ENCODE assay signal across 8 mouse cellular contexts in the genomic region with DNA sequence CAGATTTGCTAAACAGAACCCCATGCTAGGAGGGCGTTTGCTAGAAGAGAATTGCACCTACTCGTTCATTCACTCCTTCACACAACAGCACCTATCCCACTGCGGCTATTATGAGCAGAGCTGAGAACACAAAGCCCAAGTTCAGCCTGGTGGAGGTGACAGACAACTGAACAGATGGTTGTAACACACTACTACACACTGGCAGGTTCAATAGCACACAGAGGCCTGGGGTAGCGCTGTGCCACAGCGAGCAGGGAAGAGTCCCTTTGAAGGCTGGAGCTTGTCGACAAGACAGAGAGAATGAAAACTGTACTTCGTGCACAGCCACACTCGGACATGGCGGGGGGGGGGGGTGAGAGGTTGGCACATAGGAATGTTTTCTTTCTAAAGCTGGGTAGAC. TPM values are rescaled to one million over a fixed set of nuclear protein-coding genes. Genes with fewer than 3 reads are reported as not detected.
DNase-seq lines count a peak whose midpoint lies in the region; ATAC-seq lines count a peak whose summit lies in the region.

No protein-coding gene starts in this region.

- no peak overlapping the region for H3K4me3 ChIP-seq in stomach, embryonic 16.5 days (replicated peaks; ENCODE audit: low read length)
- no peak overlapping the region for H3K4me3 ChIP-seq in kidney, embryonic 14.5 days (ENCODE audit: low read length)

- no peak overlapping the region for H3K4me2 ChIP-seq in stomach, embryonic 16.5 days (ENCODE audit: low read depth, low read length)
- H3K4me2 ChIP-seq in kidney, embryonic 14.5 days (replicated peaks; ENCODE audit: low read depth, low read length), result no peak overlapping the region

- H3K27me3 ChIP-seq in stomach, embryonic 16.5 days (ENCODE audit: control insufficient read depth, insufficient read depth, low read length), result no peaks in the 10 kb centered on the region
- no peaks in the 10 kb centered on the region for H3K27me3 ChIP-seq in kidney, embryonic 14.5 days (ENCODE audit: control insufficient read depth, insufficient read depth, low read length)

- no peak for ATAC-seq in stomach, embryonic 16.5 days (ENCODE audit: insufficient read depth, low FRiP score)
- ATAC-seq in kidney, embryonic 14.5 days (ENCODE audit: low FRiP score, low TSS enrichment), result no peak

- intact Hi-C loops in left cerebral cortex, postnatal 14 days (cut with DNase I), result no loop called here

- H3K27ac ChIP-seq in stomach, embryonic 16.5 days (ENCODE audit: low read length), result peak overlapping the region; percentile 15; the same call in 1 of the 2 replicates
- no peak overlapping the region for H3K27ac ChIP-seq in kidney, embryonic 14.5 days (ENCODE audit: low read depth, low read length)

- H3K9me3 ChIP-seq in stomach, embryonic 16.5 days (replicated peaks; ENCODE audit: control insufficient read depth, low read length), result no peaks in the 10 kb centered on the region
- H3K9me3 ChIP-seq in kidney, embryonic 14.5 days (ENCODE audit: control insufficient read depth, low read length), result no peaks in the 10 kb centered on the region

- peaks cover 15% of the 10 kb centered on the region; the same call in 1 of the 2 replicates for H3K4me1 ChIP-seq in stomach, embryonic 16.5 days (ENCODE audit: control insufficient read depth, insufficient read depth, low read length)
- no peaks in the 10 kb centered on the region for H3K4me1 ChIP-seq in kidney, embryonic 14.5 days (ENCODE audit: control insufficient read depth, insufficient read depth, low read length)

- DNase-seq in brain, adult 2 months (ENCODE audit: low read depth, low spot score), result peak; percentile 93
- DNase-seq in cerebellum, adult 18-20 months, result peak; percentile 56 to 68
- DNase-seq in frontal cortex, adult 2 months (ENCODE audit: extremely low spot score in 1 of 2, low spot score in 1 of 2), result peak; percentile 44 to 65
- DNase-seq in left cerebral cortex, postnatal 14 days (ENCODE audit: low spot score in 2 of 2), result peak; percentile 47 to 69
- no peak for DNase-seq in gastrocnemius, postnatal 25 days
- no peak for DNase-seq in gastrocnemius, postnatal 4 days (ENCODE audit: low spot score in 2 of 2)

- 69% methylated on average over 9 of the region's 9 CpGs for WGBS in stomach, embryonic 16.5 days
- 52% methylated on average over 9 of the region's 9 CpGs for whole genome bisulfite sequencing in kidney, embryonic 14.5 days

- no peaks in the 10 kb centered on the region for H3K36me3 ChIP-seq in stomach, embryonic 16.5 days (ENCODE audit: control insufficient read depth, insufficient read depth, low read length)
- H3K36me3 ChIP-seq in kidney, embryonic 14.5 days (ENCODE audit: control insufficient read depth, insufficient read depth, low read length), result no peaks in the 10 kb centered on the region

- no peak overlapping the region for H3K9ac ChIP-seq in stomach, embryonic 16.5 days (ENCODE audit: low read length)
- no peak overlapping the region for H3K9ac ChIP-seq in kidney, embryonic 14.5 days (ENCODE audit: low read depth, low read length)

RNA-seq across cellular contexts. Expression of a gene that starts 31.6 kb away (rescaled TPM):
- polyA plus RNA-seq in frontal cortex, adult 2 months (2012; rRNA removed), result 7.8 and 8.0 TPM in 2 replicates
- 10 to 100 TPM; 16.5 to 19.7 TPM for total RNA-seq in left cerebral cortex, postnatal 14 days (2021)
- 28.1 and 29.8 TPM in 2 replicates for polyA plus RNA-seq in stomach, embryonic 16.5 days (2015; fragmentation: Nextera tagmentation; extraction: Ambion mirVana)
- 10 to 100 TPM; 28.0 to 32.6 TPM for total RNA-seq in gastrocnemius, postnatal 25 days (2021)
- 29.6 and 35.9 TPM in 2 replicates for polyA plus RNA-seq in kidney, embryonic 14.5 days (2014; fragmentation: Nextera tagmentation; extraction: Ambion mirVana)
- 10 to 100 TPM; 29.5 to 33.0 TPM for total RNA-seq in gastrocnemius, postnatal 4 days (2021)

Comparison
In these comparisons a context has a peak if more than half of its experiments do, and no peak if none do; other contexts are left out.
1. DNase-seq: peak in brain, adult 2 months (single experiment), cerebellum, adult 18-20 months (2 of 2), frontal cortex, adult 2 months (2 of 2) and left cerebral cortex, postnatal 14 days (2 of 2); none in gastrocnemius, postnatal 25 days (single experiment) and gastrocnemius, postnatal 4 days (0 of 2).